Mouse (Mus musculus) ovary, adult 18-20 months (tissue): ENCODE data around the gene Parvg.

ENCODE experiments used
- DNase-seq: peaks from one replicate; pipeline ENCODE4 v3.0.0; 2022; ENCODE audit warnings: low spot score, mixed read lengths

Gene Parvg

GRCm38 (mm10) chr15:84351915-84352844 is 28.4 kb downstream of the Parvg start:
- DNase-seq = no peak

DNA sequence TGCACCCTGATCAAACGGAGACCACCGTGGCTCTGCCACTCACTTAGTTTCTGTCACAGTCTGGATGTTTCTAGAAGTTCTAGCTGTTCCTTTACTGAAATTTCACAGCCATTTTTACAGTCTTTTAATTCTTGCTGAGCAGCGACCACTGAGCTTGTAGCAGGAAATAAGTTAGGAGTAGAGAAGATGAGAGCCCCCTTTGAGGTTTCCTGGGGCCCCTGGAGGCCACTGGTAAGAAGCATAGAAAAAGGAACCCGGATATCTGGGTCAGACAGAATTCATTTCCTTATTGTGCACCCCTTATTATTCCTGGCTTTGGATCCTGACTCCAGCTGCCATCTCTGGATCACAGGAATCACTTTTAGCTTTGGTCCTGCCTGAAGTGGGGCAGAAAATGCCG is 31.3 kb downstream of the Parvg start:
- DNase-seq = no peak

GRCm38 (mm10) chr15:84364746-84365145 is 40.9 kb downstream of the Parvg start:
- DNase-seq = no peak

DNA sequence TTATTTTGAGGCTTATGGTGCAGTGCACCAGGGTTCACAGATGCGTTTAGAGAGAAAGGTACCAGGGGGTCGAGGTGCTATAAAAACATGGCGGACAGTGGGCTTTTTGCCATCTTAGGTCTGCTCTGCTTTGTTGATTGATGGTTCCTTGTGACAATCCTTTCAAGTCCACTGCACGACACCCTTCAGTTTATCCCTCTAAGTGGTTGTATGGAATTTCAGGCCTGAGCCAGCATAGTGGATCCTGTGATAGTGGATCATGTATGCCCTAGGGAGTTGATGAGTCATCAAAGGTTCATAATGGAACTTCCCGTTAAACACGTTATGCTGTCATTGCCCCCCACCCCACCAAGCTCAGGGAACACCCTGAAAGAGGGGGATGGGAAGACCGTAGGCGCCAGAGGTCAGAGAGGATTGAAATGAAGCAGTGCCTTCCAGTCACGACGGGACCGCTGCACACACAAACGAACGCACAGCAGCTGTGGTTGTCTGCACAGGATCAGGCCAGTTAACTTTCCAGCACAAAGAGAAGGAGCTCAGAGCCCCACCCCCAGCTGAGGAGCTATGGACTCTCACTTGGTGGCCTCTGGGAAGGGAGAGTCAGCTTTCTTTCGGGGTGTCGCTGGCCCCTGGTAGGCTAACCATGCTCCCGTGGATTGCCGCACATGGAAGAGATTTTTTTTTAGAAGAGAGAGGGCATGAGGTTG is 42.0 kb downstream of the Parvg start:
- DNase-seq = no peak

- DNase-seq = no peak
These were observed 42.8 kb downstream of the Parvg start for GRCm38 (mm10) chr15:84366574-84366989.

DNA sequence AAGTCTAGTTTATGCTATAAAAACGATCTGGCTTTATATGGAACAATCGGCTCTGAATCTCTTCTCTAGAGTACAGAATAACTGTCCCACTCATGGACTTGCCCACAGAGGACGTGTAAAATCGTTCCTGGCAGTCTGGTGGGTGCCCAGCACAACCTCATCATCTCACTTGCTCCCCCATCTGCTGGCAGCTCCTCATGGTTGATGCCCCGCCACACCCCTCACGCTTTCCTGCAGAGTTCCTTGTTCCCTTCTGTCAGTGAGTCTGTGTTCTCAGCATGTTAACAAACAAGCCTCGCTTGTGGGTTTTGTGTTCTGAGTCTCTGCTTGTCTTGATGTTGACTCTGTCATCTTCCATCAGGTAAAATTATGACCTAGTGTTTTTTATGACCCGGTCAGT is 43.6 kb downstream of the Parvg start:
- DNase-seq = no peak

GRCm38 (mm10) chr15:84372801-84373200 is 49.0 kb downstream of the Parvg start:
- DNase-seq = no peak

GRCm38 (mm10) chr15:84378734-84379133 is 54.9 kb downstream of the Parvg start:
- no peak for DNase-seq

DNA sequence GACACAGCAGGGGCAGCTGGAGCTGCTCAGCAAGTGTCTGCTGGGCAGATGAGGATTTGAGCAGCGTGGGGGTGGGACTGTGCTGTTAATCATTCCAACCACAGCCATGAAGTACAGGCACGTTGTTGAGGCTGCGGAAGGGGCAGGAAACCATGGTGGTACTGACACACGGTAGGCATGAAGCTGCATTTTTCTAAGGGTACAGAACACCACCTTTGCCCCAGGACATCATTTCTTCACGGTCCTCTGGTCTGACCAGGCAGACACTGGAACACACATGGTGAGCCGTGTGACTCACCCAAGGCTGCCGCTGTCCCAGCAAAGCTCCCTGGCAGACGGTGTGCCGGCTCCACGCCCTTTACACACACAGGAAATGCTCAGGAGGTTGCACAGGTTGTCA is 56.4 kb downstream of the Parvg start:
- DNase-seq = no peak

- no peak for DNase-seq
These were observed 60.2 kb downstream of the Parvg start for GRCm38 (mm10) chr15:84384066-84384465.

GRCm38 (mm10) chr15:84385995-84386565 is 62.3 kb downstream of the Parvg start:
- DNase-seq = no peak

GRCm38 (mm10) chr15:84388698-84389131 is 64.9 kb downstream of the Parvg start:
- DNase-seq = no peak

DNA sequence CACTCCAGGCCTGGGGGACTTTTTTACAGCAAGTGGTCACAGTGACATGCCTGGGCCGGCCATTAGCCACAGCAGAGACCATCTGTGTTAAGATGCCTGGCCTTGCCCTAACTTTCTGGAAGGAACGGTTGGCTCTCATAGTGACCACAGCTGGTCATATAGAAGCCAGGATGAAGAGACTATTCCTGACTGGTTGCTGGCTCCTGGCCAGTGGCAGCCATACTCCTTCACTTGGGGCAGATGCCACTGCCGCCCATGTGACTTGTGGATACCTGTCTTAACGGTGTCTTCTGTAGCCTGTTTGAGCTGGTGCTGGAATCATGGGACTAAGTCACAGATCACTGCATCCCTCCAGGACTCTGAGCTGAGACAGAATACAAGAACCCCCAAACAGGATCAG is 68.3 kb downstream of the Parvg start:
- DNase-seq = no peak
